Mouse (Mus musculus): ENCODE measurements around the gene Efcab9. TPM values are rescaled to one million over a fixed set of nuclear protein-coding genes. Genes with fewer than 3 reads are reported as not detected.

Gene Efcab9
- polyA plus RNA-seq, 1 experiment from 2014 or later, result 0.56 TPM

DNA sequence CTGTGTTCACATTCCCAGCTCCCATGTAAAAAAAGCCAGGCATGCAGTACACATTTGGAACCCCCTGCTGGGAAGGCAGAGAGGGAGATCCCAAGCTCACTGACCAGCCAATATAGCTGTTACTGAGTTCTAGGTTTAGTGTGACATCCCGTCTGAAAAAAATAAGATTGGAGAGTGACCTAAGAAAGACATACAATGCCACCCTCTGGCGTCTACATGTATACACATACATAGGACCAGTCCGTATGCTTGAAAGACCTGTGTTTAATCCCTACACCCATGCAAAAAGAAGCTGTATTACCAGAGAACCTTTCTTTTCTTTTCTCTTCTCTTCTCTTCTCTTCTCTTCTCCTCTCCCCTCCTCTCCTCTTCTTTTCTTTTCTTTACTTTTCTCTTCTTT lies 46.6 kb downstream of the Efcab9 start:
- Histone ChIP-seq H3K9ac (no peak overlapping the region), H3K4me3 (no peak overlapping the region), H3K4me2 (no peak overlapping the region), H3K4me1 (peaks cover 13% of the 10 kb centered on the region), H3K36me3 (no peaks in the 10 kb centered on the region), H3K27me3 (replicated peaks) (no peaks in the 10 kb centered on the region), H3K9me3 (replicated peaks) (no peaks in the 10 kb centered on the region), H3K27ac (no peak overlapping the region)
- 48% methylated on average over 3 of the region's 3 CpGs for WGBS (ENCODE audit: insufficient replicate concordance)
- no peak for ATAC-seq

DNA sequence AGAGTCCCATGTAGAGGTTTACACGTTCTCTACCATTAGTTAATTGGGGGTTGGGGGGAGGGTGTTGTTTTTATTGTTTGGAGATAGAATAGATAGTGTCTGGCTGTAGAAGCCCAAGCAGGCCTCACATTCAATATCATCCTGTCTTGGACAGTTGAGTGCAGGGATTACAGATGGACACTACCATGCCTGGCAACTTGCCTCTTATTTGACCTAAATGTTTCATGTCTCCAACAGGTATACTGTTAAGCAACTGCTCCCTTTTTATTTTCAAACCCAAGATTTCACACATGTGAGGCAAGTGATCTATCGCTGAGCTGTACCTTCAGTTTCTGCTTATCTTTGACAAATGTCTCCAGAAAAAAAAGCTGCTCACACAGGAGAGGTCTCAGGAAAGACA lies 50.4 kb downstream of the Efcab9 start:
- Histone ChIP-seq H3K4me3 (no peak overlapping the region), H3K9ac (no peak overlapping the region), H3K27me3 (replicated peaks) (no peaks in the 10 kb centered on the region), H3K36me3 (no peaks in the 10 kb centered on the region), H3K4me2 (no peak overlapping the region), H3K27ac (no peak overlapping the region), H3K9me3 (replicated peaks) (no peaks in the 10 kb centered on the region), H3K4me1 (no peaks in the 10 kb centered on the region)
- 47% methylated on average over 2 of the region's 2 CpGs for WGBS (ENCODE audit: insufficient replicate concordance)
- ATAC-seq, result no peak

DNA sequence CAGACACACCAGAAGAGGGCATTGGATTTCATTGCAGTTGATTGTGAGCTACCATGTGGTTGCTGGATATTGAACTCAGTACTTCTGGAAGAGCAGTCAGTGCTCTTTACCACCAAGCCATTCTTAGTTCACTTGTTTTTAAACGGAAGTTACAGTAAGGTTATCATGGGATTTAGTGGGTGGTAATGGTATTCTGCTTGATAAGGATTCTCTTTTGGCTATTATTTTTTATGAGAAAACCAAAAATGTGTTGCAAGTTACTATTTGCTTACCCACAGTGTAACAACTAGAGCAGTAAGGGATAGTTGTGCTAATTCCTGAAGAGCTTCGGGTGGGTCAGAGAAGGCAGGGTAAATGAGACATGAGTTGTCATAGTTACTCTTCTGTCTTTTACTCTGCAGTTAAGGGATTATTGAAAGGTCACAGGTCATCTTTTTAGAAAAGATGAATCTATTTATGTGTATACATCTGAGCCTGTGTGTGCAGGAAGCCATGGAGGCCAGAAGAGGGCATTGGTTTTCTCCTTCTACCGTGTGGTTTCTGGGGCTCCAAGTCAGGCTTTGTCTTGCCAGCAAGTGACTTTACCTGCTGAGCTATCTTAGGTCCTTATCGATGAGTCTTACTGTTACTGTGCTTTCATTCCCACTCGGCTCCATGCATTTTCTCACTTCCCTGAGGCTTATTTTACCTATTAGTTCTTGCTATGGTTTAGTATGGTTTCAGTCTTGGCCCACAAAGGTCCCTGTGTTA lies 56.2 kb downstream of the Efcab9 start:
- Histone ChIP-seq H3K4me3 (no peak overlapping the region), H3K27me3 (replicated peaks) (no peaks in the 10 kb centered on the region), H3K9ac (no peak overlapping the region), H3K36me3 (no peaks in the 10 kb centered on the region), H3K27ac (no peak overlapping the region), H3K4me2 (no peak overlapping the region), H3K4me1 (no peaks in the 10 kb centered on the region), H3K9me3 (replicated peaks) (no peaks in the 10 kb centered on the region)
- ATAC-seq, result no peak
- 61% methylated on average over 5 of the region's 5 CpGs for WGBS (ENCODE audit: insufficient replicate concordance)

DNA sequence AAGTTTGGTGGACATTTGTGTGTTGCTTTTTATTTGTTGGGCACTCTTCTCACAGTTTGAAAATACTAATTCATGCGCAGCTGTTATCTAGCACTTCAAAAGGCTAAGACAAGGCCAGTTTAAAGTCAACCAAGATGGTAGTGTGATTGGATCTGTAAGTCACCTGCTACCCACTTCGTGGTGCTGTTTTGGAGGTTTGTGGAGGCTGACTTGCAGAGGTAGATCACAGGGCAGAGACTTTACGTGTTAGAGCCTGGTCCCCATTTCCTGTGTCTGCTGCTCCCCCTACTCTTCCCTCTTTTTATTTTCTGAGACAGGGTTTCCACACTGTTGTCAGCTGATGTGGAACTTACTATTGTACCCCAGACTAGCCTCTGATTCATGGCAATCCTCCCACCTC lies 57.2 kb downstream of the Efcab9 start:
- Histone ChIP-seq H3K9ac (no peak overlapping the region), H3K27me3 (replicated peaks) (no peaks in the 10 kb centered on the region), H3K4me1 (no peaks in the 10 kb centered on the region), H3K36me3 (no peaks in the 10 kb centered on the region), H3K27ac (no peak overlapping the region), H3K4me2 (no peak overlapping the region), H3K9me3 (replicated peaks) (no peaks in the 10 kb centered on the region), H3K4me3 (no peak overlapping the region)
- no peak for ATAC-seq
- 53% methylated on average over 3 of the region's 3 CpGs for WGBS (ENCODE audit: insufficient replicate concordance)

Other genes starting within 250 kb of the Efcab9 start
- 52,845 and 54,272 TPM in 2 replicates for gene Hba-a1, start 248.6 kb downstream of the Efcab9 start, polyA plus RNA-seq (2016; fragmentation: Nextera tagmentation; extraction: Ambion mirVana)
- gene Hbq1b, start 245.1 kb downstream of the Efcab9 start, polyA plus RNA-seq (2016; fragmentation: Nextera tagmentation; extraction: Ambion mirVana), result 116 and 122 TPM in 2 replicates
- 121,851 and 123,321 TPM in 2 replicates for gene Hba-a2, start 235.6 kb downstream of the Efcab9 start, polyA plus RNA-seq (2016; fragmentation: Nextera tagmentation; extraction: Ambion mirVana)
- gene Hbq1a, start 232.0 kb downstream of the Efcab9 start, polyA plus RNA-seq (2016; fragmentation: Nextera tagmentation; extraction: Ambion mirVana), result 4.2 and 5.2 TPM in 2 replicates
- gene Sh3pxd2b, start 184.3 kb downstream of the Efcab9 start, polyA plus RNA-seq (2016; fragmentation: Nextera tagmentation; extraction: Ambion mirVana), result 2.6 and 3.1 TPM in 2 replicates
- gene Ubtd2, start 76.7 kb downstream of the Efcab9 start, polyA plus RNA-seq (2016; fragmentation: Nextera tagmentation; extraction: Ambion mirVana), result 9.6 and 10.0 TPM in 2 replicates
- 5.7 and 6.0 TPM in 2 replicates for gene Stk10, start 1.2 kb upstream of the Efcab9 start, polyA plus RNA-seq (2016; fragmentation: Nextera tagmentation; extraction: Ambion mirVana)
- 34.5 and 36.0 TPM in 2 replicates for gene Fbxw11, start 110.6 kb upstream of the Efcab9 start, polyA plus RNA-seq (2016; fragmentation: Nextera tagmentation; extraction: Ambion mirVana)

Data from liver, embryonic 12.5 days (tissue).